Mouse (Mus musculus) limb, embryonic 12.5 days (tissue): ENCODE results near the gene Gcgr. TPM values are rescaled to one million over a fixed set of nuclear protein-coding genes. Genes with fewer than 3 reads are reported as not detected.
"Not testable (repeated sequence)": the region's sequence is repeated elsewhere in the genome, so short reads cannot be mapped to it uniquely, and the experiment has no call there.

ENCODE experiments used
- ATAC-seq: fragments of 200-750 bp; cut with Nextera tagmentation; 2 replicates; pipeline ENCODE4 v1.8.0; 2017; ENCODE audit warnings: low read depth, moderate TSS enrichment; ENCODE audit not compliant: insufficient number of reproducible peaks, insufficient read depth, low FRiP score, low TSS enrichment
- H3K27ac ChIP-seq: fragments of 300-500 bp; sonication (generic); 2 replicates; pipeline ENCODE4 v1.5.1; 2016; ENCODE audit warnings: mild to moderate bottlenecking, moderate library complexity
- H3K27me3 ChIP-seq: fragments of 300-500 bp; sonication (generic); 2 replicates; pipeline ENCODE4 v1.6.1; 2016; ENCODE audit warnings: mild to moderate bottlenecking, moderate library complexity
- H3K36me3 ChIP-seq: fragments of 300-500 bp; sonication (generic); 2 replicates; pipeline ENCODE4 v1.6.1; 2016; ENCODE audit warnings: mild to moderate bottlenecking, moderate library complexity
- H3K4me1 ChIP-seq: fragments of 300-500 bp; sonication (generic); replicated peaks from 2 replicates; pipeline ENCODE4 v1.6.1; 2016
- H3K4me2 ChIP-seq: fragments of 300-500 bp; sonication (generic); 2 replicates; pipeline ENCODE4 v1.6.1; 2016; ENCODE audit warnings: mild to moderate bottlenecking, moderate library complexity
- H3K4me3 ChIP-seq: fragments of 300-500 bp; sonication (generic); replicated peaks from 2 replicates; pipeline ENCODE4 v1.5.1; 2016; ENCODE audit warnings: mild to moderate bottlenecking
- H3K9ac ChIP-seq: fragments of 300-500 bp; sonication (generic); replicated peaks from 2 replicates; pipeline ENCODE4 v1.6.1; 2016; ENCODE audit warnings: mild to moderate bottlenecking, moderate library complexity
- H3K9me3 ChIP-seq: fragments of 300-500 bp; sonication (generic); 2 replicates; pipeline ENCODE4 v1.6.1; 2016; ENCODE audit warnings: mild to moderate bottlenecking, moderate library complexity
- whole genome bisulfite sequencing: fragments of 180-500 bp; shearing (Covaris S2); methylation state at CpG from one replicate; pipeline ENCODE4 v1.1.7; 2016; 5-methylcytosine and 5-hydroxymethylcytosine counted together
- polyA plus RNA-seq: library from polyadenylated mRNA; unstranded; fragments of >200 nt; fragmentation: Nextera tagmentation; extraction: Ambion mirVana; gene quantifications from 2 replicates; pipeline ENCODE4 v1.2.1, GENCODE M21; 2016

Gcgr gene
- polyA plus RNA-seq, 1 experiment from 2014 or later, result 4.0 TPM

DNA sequence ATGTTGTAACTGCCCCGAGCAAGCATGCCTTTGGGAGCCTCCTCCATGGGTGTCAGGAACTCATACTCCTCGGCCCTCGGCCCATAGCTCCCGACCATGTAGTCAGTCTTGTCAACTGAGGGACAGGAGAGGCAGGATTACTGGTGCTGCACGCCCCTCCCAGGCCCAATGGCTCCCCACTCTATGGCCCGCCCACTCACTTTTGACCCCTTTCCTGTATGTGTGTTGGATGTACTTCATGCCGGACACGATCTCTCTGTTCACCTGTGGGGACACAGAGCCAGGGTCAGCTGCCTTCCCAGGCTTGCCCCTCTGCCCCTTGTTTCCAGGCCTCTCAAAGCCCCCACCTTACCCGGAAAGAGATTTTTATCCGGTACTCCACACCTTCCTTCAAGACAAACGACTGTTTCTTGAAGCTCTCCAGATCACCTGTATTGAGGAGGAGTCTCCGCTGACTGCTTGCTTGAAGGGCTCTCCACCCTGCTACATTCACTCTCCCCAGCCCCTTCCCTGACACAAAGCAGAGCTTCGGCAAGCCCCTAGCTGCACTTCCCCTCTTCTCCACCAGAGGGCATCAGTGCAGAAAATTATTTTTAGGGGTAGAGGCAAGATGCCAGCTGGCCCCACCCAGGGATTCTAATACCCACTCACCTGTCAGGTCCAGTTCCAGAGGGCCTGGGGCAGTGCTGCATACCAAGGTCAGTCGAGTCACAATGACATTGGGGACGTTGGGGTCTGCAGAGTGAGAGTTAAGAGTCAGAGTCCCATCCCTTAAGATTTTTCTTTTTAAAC lies 49.0 kb downstream of the Gcgr start:
- peak overlapping the region; percentile 95 for H3K9ac ChIP-seq
- H3K9me3 ChIP-seq, result peaks cover 5% of the 10 kb centered on the region; the same call in 1 of the 2 replicates
- peak overlapping the region; percentile 90 for H3K4me3 ChIP-seq
- H3K27ac ChIP-seq, result peak overlapping the region; percentile 92; the same call in 1 of the 2 replicates
- no peaks in the 10 kb centered on the region for H3K27me3 ChIP-seq
- peaks cover 48% of the 10 kb centered on the region for H3K36me3 ChIP-seq
- ATAC-seq, result no peak
- WGBS, result 59% methylated on average over 15 of the region's 15 CpGs
- H3K4me2 ChIP-seq, result peak overlapping the region; percentile 95
- H3K4me1 ChIP-seq, result peaks cover 27% of the 10 kb centered on the region

- ATAC-seq, result no peak
- Histone ChIP-seq H3K9ac (peak overlapping the region; percentile 95), H3K4me1 (peaks cover 24% of the 10 kb centered on the region), H3K27me3 (no peaks in the 10 kb centered on the region), H3K36me3 (peaks cover 53% of the 10 kb centered on the region), H3K4me2 (peak overlapping the region; percentile 95), H3K4me3 (peak overlapping the region; percentile 90), H3K27ac (peak overlapping the region; percentile 92), H3K9me3 (peaks cover 5% of the 10 kb centered on the region; the same call in 1 of the 2 replicates)
- 61% methylated on average over 7 of the region's 7 CpGs for WGBS
Observed at GRCm38 (mm10) chr11:120580190-120580589, 49.7 kb downstream of the Gcgr start.

- H3K4me2 ChIP-seq, result peak overlapping the region; percentile 95
- peak overlapping the region; percentile 92 for H3K27ac ChIP-seq
- WGBS, result under 1% methylated on average over 44 of the region's 44 CpGs
- peaks cover 5% of the 10 kb centered on the region; the same call in 1 of the 2 replicates for H3K9me3 ChIP-seq
- H3K9ac ChIP-seq, result peak overlapping the region; percentile 95
- no peaks in the 10 kb centered on the region for H3K27me3 ChIP-seq
- peaks cover 61% of the 10 kb centered on the region for H3K36me3 ChIP-seq
- peaks cover 24% of the 10 kb centered on the region for H3K4me1 ChIP-seq
- H3K4me3 ChIP-seq, result peak overlapping the region; percentile 90
- ATAC-seq, result no peak
Observed at GRCm38 (mm10) chr11:120580871-120581331, 50.4 kb downstream of the Gcgr start.

GRCm38 (mm10) chr11:120581490-120582267 lies 51.2 kb downstream of the Gcgr start, which contains the start of gene Arhgdia:
Gene Arhgdia, minus strand, starts transcription at chr11:120581624.
- 0 out of 2 replicates have a peak, but pooled peaks have one; percentile 10 for ATAC-seq
- peak within 1 kb of the TSS; percentile 95 for H3K4me2 ChIP-seq
- peak within 1 kb of the TSS; percentile 90 for H3K4me3 ChIP-seq
- peak within 1 kb of the TSS; percentile 95 for H3K9ac ChIP-seq
- peaks cover 24% of the 10 kb centered on the region for H3K4me1 ChIP-seq
- H3K27me3 ChIP-seq, result no peaks in the 10 kb centered on the region
- WGBS, result 6% methylated on average over 64 of the region's 75 CpGs
- H3K27ac ChIP-seq, result peak within 1 kb of the TSS; percentile 92
- peaks cover 5% of the 10 kb centered on the region; the same call in 1 of the 2 replicates for H3K9me3 ChIP-seq
- peaks cover 68% of the 10 kb centered on the region for H3K36me3 ChIP-seq

- Histone ChIP-seq H3K27ac (peak overlapping the region; percentile 92), H3K27me3 (no peaks in the 10 kb centered on the region), H3K4me2 (peak overlapping the region; percentile 95), H3K4me1 (peaks cover 24% of the 10 kb centered on the region), H3K9ac (peak overlapping the region; percentile 95), H3K4me3 (peak overlapping the region; percentile 90), H3K36me3 (peaks cover 70% of the 10 kb centered on the region), H3K9me3 (peaks cover 5% of the 10 kb centered on the region; the same call in 1 of the 2 replicates)
- ATAC-seq, result no peak
- 72% methylated on average over 8 of the region's 8 CpGs for WGBS
Observed at GRCm38 (mm10) chr11:120582268-120582981, 51.9 kb downstream of the Gcgr start.

- H3K4me3 ChIP-seq, H3K9ac ChIP-seq, H3K9me3 ChIP-seq, H3K27ac ChIP-seq, ATAC-seq, H3K4me2 ChIP-seq, H3K27me3 ChIP-seq: not testable (repeated sequence)
- peaks cover 24% of the 10 kb centered on the region for H3K4me1 ChIP-seq
- WGBS, result 94% methylated on average over 2 of the region's 2 CpGs
- H3K36me3 ChIP-seq, result peaks cover 70% of the 10 kb centered on the region
Observed at GRCm38 (mm10) chr11:120582982-120583293, 52.4 kb downstream of the Gcgr start.

- WGBS, result 89% methylated on average over 1 of the region's 1 CpGs
Observed at GRCm38 (mm10) chr11:120583937-120584336, 53.4 kb downstream of the Gcgr start.

GRCm38 (mm10) chr11:120588531-120588930 lies 58.0 kb downstream of the Gcgr start:
- Histone ChIP-seq H3K9ac (no peak overlapping the region), H3K36me3 (peaks cover 97% of the 10 kb centered on the region), H3K27ac (no peak overlapping the region), H3K4me2 (no peak overlapping the region), H3K9me3 (peaks cover 5% of the 10 kb centered on the region; the same call in 1 of the 2 replicates), H3K4me3 (no peak overlapping the region), H3K27me3 (no peaks in the 10 kb centered on the region), H3K4me1 (no peaks in the 10 kb centered on the region)
- 96% methylated on average over 6 of the region's 6 CpGs for WGBS
- no peak for ATAC-seq

More at GRCm38 (mm10) chr11:120583937-120584336, 53.4 kb downstream of the Gcgr start:
- peaks cover 5% of the 10 kb centered on the region; the same call in 1 of the 2 replicates for H3K9me3 ChIP-seq
- no peak for ATAC-seq
- no peak overlapping the region for H3K9ac ChIP-seq
- H3K27me3 ChIP-seq, result no peaks in the 10 kb centered on the region
- H3K4me3 ChIP-seq, result no peak overlapping the region
- peaks cover 70% of the 10 kb centered on the region for H3K36me3 ChIP-seq
- H3K4me1 ChIP-seq, result peaks cover 24% of the 10 kb centered on the region
- H3K27ac ChIP-seq, result no peak overlapping the region
- no peak overlapping the region for H3K4me2 ChIP-seq
